Comparison of ENCODE assay signal across 14 mouse cellular contexts in genomic region chr17:27947155-27947554, GRCm38 (mm10). TPM values are rescaled to one million over a fixed set of nuclear protein-coding genes. Genes with fewer than 3 reads are reported as not detected.
DNase-seq lines count a peak whose midpoint lies in the region; ATAC-seq and TF ChIP-seq lines count a peak whose summit lies in the region.
"Had no signal": no experiment of that assay in that cellular context is flagged by ENCODE, and none has a peak within 500 bp of the region (broad histone marks: within the 10 kb centered on the region; RNA-seq: fewer than 3 reads in every experiment).

No protein-coding gene starts in this region.

- no peak overlapping the region for H3K4me2 ChIP-seq in hindbrain, embryonic 12.5 days (replicated peaks)
- no peak overlapping the region for H3K4me2 ChIP-seq in midbrain, embryonic 15.5 days
- H3K4me2 ChIP-seq in hindbrain, postnatal 0 days (ENCODE audit: low read depth, low read length), result no peak overlapping the region
- no peak overlapping the region for H3K4me2 ChIP-seq in stomach, embryonic 16.5 days (ENCODE audit: low read depth, low read length)
- H3K4me2 ChIP-seq: liver, embryonic 11.5 days had no signal

- DNase-seq in hindbrain, embryonic 10.5 days (ENCODE audit: low spot score), result no peak
- DNase-seq in midbrain, embryonic 10.5 days (ENCODE audit: low spot score), result no peak
- no peak for DNase-seq in hindbrain, postnatal 0 days (ENCODE audit: low spot score)
- DNase-seq: cerebellum, adult 11-12 months; gastrocnemius, postnatal 14 days; heart, postnatal 4 days; kidney, postnatal 25 days; layer of hippocampus, postnatal 36 days; right cerebral cortex, postnatal 4 days had no signal

- ATAC-seq in hindbrain, embryonic 12.5 days (ENCODE audit: low FRiP score), result no peak
- ATAC-seq in midbrain, embryonic 15.5 days (replicated peaks), result no peak
- peak; percentile 50; the same call in 1 of the 2 replicates for ATAC-seq in hindbrain, postnatal 0 days
- ATAC-seq in stomach, embryonic 16.5 days (ENCODE audit: insufficient read depth, low FRiP score), result peak; percentile 25; the same call in 1 of the 2 replicates
- ATAC-seq in erythroid progenitor cell, adult 5-6 weeks (replicated peaks; ENCODE audit: low FRiP score, poor library complexity, severe bottlenecking), result no peak

- 89% methylated on average over 2 of the region's 2 CpGs for WGBS in hindbrain, embryonic 10.5 days
- 73% methylated on average over 2 of the region's 2 CpGs for WGBS in hindbrain, embryonic 12.5 days
- WGBS in midbrain, embryonic 10.5 days, result 92% methylated on average over 2 of the region's 2 CpGs
- 84% methylated on average over 2 of the region's 2 CpGs for WGBS in midbrain, embryonic 15.5 days
- WGBS in hindbrain, postnatal 0 days, result 86% methylated on average over 2 of the region's 2 CpGs
- 67% methylated on average over 2 of the region's 2 CpGs for WGBS in stomach, embryonic 16.5 days

- H3K4me3 ChIP-seq in hindbrain, embryonic 10.5 days, result no peak overlapping the region
- no peak overlapping the region for H3K4me3 ChIP-seq in hindbrain, embryonic 12.5 days
- H3K4me3 ChIP-seq in midbrain, embryonic 10.5 days, result no peak overlapping the region
- no peak overlapping the region for H3K4me3 ChIP-seq in midbrain, embryonic 15.5 days
- H3K4me3 ChIP-seq in hindbrain, postnatal 0 days (ENCODE audit: low read length), result no peak overlapping the region
- H3K4me3 ChIP-seq in stomach, embryonic 16.5 days (replicated peaks; ENCODE audit: low read length), result no peak overlapping the region

- H3K27ac ChIP-seq in hindbrain, embryonic 10.5 days, result peak overlapping the region; percentile 40; the same call in 1 of the 2 replicates
- H3K27ac ChIP-seq in hindbrain, embryonic 12.5 days, result no peak overlapping the region
- H3K27ac ChIP-seq in midbrain, embryonic 10.5 days (replicated peaks), result 0 out of 2 replicates have a peak overlapping the region, but pooled peaks have one; percentile 3
- no peak overlapping the region for H3K27ac ChIP-seq in midbrain, embryonic 15.5 days
- H3K27ac ChIP-seq in hindbrain, postnatal 0 days, result peak overlapping the region; percentile 20; the same call in 1 of the 2 replicates
- peak overlapping the region; percentile 40 for H3K27ac ChIP-seq in stomach, embryonic 16.5 days (ENCODE audit: low read length)

- H3K27me3 ChIP-seq in hindbrain, embryonic 10.5 days (ENCODE audit: insufficient read depth, poor library complexity, severe bottlenecking), result no peaks in the 10 kb centered on the region
- H3K27me3 ChIP-seq in hindbrain, embryonic 12.5 days, result no peaks in the 10 kb centered on the region
- H3K27me3 ChIP-seq in midbrain, embryonic 10.5 days (ENCODE audit: low read depth, poor library complexity, severe bottlenecking), result no peaks in the 10 kb centered on the region
- no peaks in the 10 kb centered on the region for H3K27me3 ChIP-seq in midbrain, embryonic 15.5 days (replicated peaks)
- no peaks in the 10 kb centered on the region for H3K27me3 ChIP-seq in hindbrain, postnatal 0 days (ENCODE audit: insufficient read depth, low read length)
- no peaks in the 10 kb centered on the region for H3K27me3 ChIP-seq in stomach, embryonic 16.5 days (ENCODE audit: control insufficient read depth, insufficient read depth, low read length)

- H3K9ac ChIP-seq in hindbrain, embryonic 12.5 days, result no peak overlapping the region
- H3K9ac ChIP-seq in midbrain, embryonic 15.5 days, result no peak overlapping the region
- H3K9ac ChIP-seq in hindbrain, postnatal 0 days (replicated peaks; ENCODE audit: low read length), result no peak overlapping the region
- no peak overlapping the region for H3K9ac ChIP-seq in stomach, embryonic 16.5 days (ENCODE audit: low read length)

- TF ChIP-seq CTCF in hindbrain, postnatal 0 days (IDR thresholded peaks at IDR 0.05; ENCODE audit: low read depth), result peak; percentile 43

- H3K9me3 ChIP-seq in hindbrain, embryonic 10.5 days, result no peaks in the 10 kb centered on the region
- no peaks in the 10 kb centered on the region for H3K9me3 ChIP-seq in hindbrain, embryonic 12.5 days (replicated peaks)
- H3K9me3 ChIP-seq in midbrain, embryonic 10.5 days (replicated peaks), result no peaks in the 10 kb centered on the region
- H3K9me3 ChIP-seq in midbrain, embryonic 15.5 days, result no peaks in the 10 kb centered on the region
- H3K9me3 ChIP-seq in hindbrain, postnatal 0 days (ENCODE audit: low read length), result no peaks in the 10 kb centered on the region
- no peaks in the 10 kb centered on the region for H3K9me3 ChIP-seq in stomach, embryonic 16.5 days (replicated peaks; ENCODE audit: control insufficient read depth, low read length)

- H3K36me3 ChIP-seq in hindbrain, embryonic 10.5 days, result no peaks in the 10 kb centered on the region
- H3K36me3 ChIP-seq in hindbrain, embryonic 12.5 days, result no peaks in the 10 kb centered on the region
- H3K36me3 ChIP-seq in midbrain, embryonic 10.5 days, result no peaks in the 10 kb centered on the region
- no peaks in the 10 kb centered on the region for H3K36me3 ChIP-seq in midbrain, embryonic 15.5 days (replicated peaks)
- H3K36me3 ChIP-seq in hindbrain, postnatal 0 days (ENCODE audit: insufficient read depth, low read length), result no peaks in the 10 kb centered on the region
- no peaks in the 10 kb centered on the region for H3K36me3 ChIP-seq in stomach, embryonic 16.5 days (ENCODE audit: control insufficient read depth, insufficient read depth, low read length)

- peaks cover 28% of the 10 kb centered on the region for H3K4me1 ChIP-seq in hindbrain, embryonic 10.5 days (replicated peaks)
- peaks cover 28% of the 10 kb centered on the region for H3K4me1 ChIP-seq in hindbrain, embryonic 12.5 days
- H3K4me1 ChIP-seq in midbrain, embryonic 10.5 days, result peaks cover 15% of the 10 kb centered on the region
- peaks cover 14% of the 10 kb centered on the region; the same call in 1 of the 2 replicates for H3K4me1 ChIP-seq in midbrain, embryonic 15.5 days
- peaks cover 17% of the 10 kb centered on the region for H3K4me1 ChIP-seq in hindbrain, postnatal 0 days (ENCODE audit: insufficient read depth, low read length)
- peaks cover 26% of the 10 kb centered on the region for H3K4me1 ChIP-seq in stomach, embryonic 16.5 days (ENCODE audit: control insufficient read depth, insufficient read depth, low read length)

RNA-seq across cellular contexts. Expression of gene Taf11, which starts 37.5 kb away (rescaled TPM):
- 81.0 and 90.4 TPM in 2 replicates for polyA plus RNA-seq in hindbrain, embryonic 10.5 days (2016; fragmentation: Nextera tagmentation; extraction: Ambion mirVana)
- 89.7 and 96.9 TPM in 2 replicates for polyA plus RNA-seq in hindbrain, embryonic 12.5 days (2016; fragmentation: Nextera tagmentation; extraction: Ambion mirVana)
- polyA plus RNA-seq in midbrain, embryonic 10.5 days (2016; fragmentation: Nextera tagmentation; extraction: Ambion mirVana), result 95.5 and 96.3 TPM in 2 replicates
- 58.1 and 63.1 TPM in 2 replicates for polyA plus RNA-seq in midbrain, embryonic 15.5 days (2015; fragmentation: Nextera tagmentation; extraction: Ambion mirVana)
- 7.7 and 15.3 TPM in 2 replicates for total RNA-seq in hindbrain, postnatal 0 days (2014; rRNA removed)
- polyA plus RNA-seq in hindbrain, postnatal 0 days (2015; fragmentation: Nextera tagmentation; extraction: Ambion mirVana), result 54.6 and 62.0 TPM in 2 replicates
- 50.9 and 57.8 TPM in 2 replicates for polyA plus RNA-seq in stomach, embryonic 16.5 days (2015; fragmentation: Nextera tagmentation; extraction: Ambion mirVana)
- 14.3 and 19.8 TPM in 2 replicates for total RNA-seq in erythroid progenitor cell, adult 5-6 weeks (2015; ENCODE audit: low replicate concordance)
- total RNA-seq in erythroid progenitor cell, adult 5-6 weeks (2017; ENCODE audit: low replicate concordance), result 15.1 and 15.3 TPM in 2 replicates

RNA-seq across cellular contexts. Expression of gene Anks1, which starts 38.0 kb away (rescaled TPM):
- polyA plus RNA-seq in hindbrain, embryonic 10.5 days (2016; fragmentation: Nextera tagmentation; extraction: Ambion mirVana), result 25.0 and 62.0 TPM in 2 replicates
- polyA plus RNA-seq in hindbrain, embryonic 12.5 days (2016; fragmentation: Nextera tagmentation; extraction: Ambion mirVana), result 86.0 and 91.5 TPM in 2 replicates
- 19.3 and 31.9 TPM in 2 replicates for polyA plus RNA-seq in midbrain, embryonic 10.5 days (2016; fragmentation: Nextera tagmentation; extraction: Ambion mirVana)
- polyA plus RNA-seq in midbrain, embryonic 15.5 days (2015; fragmentation: Nextera tagmentation; extraction: Ambion mirVana), result 68.2 and 71.9 TPM in 2 replicates
- 102 and 114 TPM in 2 replicates for total RNA-seq in hindbrain, postnatal 0 days (2014; rRNA removed)
- 35.0 and 35.8 TPM in 2 replicates for polyA plus RNA-seq in hindbrain, postnatal 0 days (2015; fragmentation: Nextera tagmentation; extraction: Ambion mirVana)
- polyA plus RNA-seq in stomach, embryonic 16.5 days (2015; fragmentation: Nextera tagmentation; extraction: Ambion mirVana), result 14.5 and 15.3 TPM in 2 replicates
- 6.1 and 6.7 TPM in 2 replicates for total RNA-seq in erythroid progenitor cell, adult 5-6 weeks (2015; ENCODE audit: low replicate concordance)
- total RNA-seq in erythroid progenitor cell, adult 5-6 weeks (2017; ENCODE audit: low replicate concordance), result 3.8 and 4.6 TPM in 2 replicates

Comparison
In these comparisons a context has a peak if more than half of its experiments do, and no peak if none do; other contexts are left out.
1. H3K27ac ChIP-seq: peak in hindbrain, embryonic 10.5 days (single experiment), midbrain, embryonic 10.5 days (single experiment), hindbrain, postnatal 0 days (single experiment) and stomach, embryonic 16.5 days (single experiment); none in hindbrain, embryonic 12.5 days (single experiment) and midbrain, embryonic 15.5 days (single experiment).
2. ATAC-seq: peak in hindbrain, postnatal 0 days (single experiment) and stomach, embryonic 16.5 days (single experiment); none in hindbrain, embryonic 12.5 days (single experiment), midbrain, embryonic 15.5 days (single experiment) and erythroid progenitor cell, adult 5-6 weeks (single experiment).